Mouse (Mus musculus) retina, embryonic 14.5 days (tissue): ENCODE data around the gene Gm13762.
"Not testable (repeated sequence)": the region's sequence is repeated elsewhere in the genome, so short reads cannot be mapped to it uniquely, and the experiment has no call there.

ENCODE experiments used
- DNase-seq: peaks from one replicate; pipeline ENCODE4 v3.0.0-alpha.2; 2015; ENCODE audit warnings: low spot score

Gene Gm13762

GRCm38 (mm10) chr2:88980181-88980580 is at the start of gene Gm13762:
Gm13762 (minus strand) TSS chr2:88980281.
- no peak for DNase-seq

GRCm38 (mm10) chr2:89021436-89021835 is 41.4 kb upstream of the Gm13762 start:
- not testable (repeated sequence) for DNase-seq

- DNase-seq = no peak
Observed at GRCm38 (mm10) chr2:89018240-89018639, 38.2 kb upstream of the Gm13762 start, which contains the start of gene Olfr1216. Olfr1216 (minus strand) TSS chr2:89018340.

GRCm38 (mm10) chr2:89006873-89007272 is 26.8 kb upstream of the Gm13762 start, which contains the start of gene Olfr1215:
Olfr1215 (minus strand) TSS chr2:89006973.
- DNase-seq = no peak

- DNase-seq = no peak
Observed at GRCm38 (mm10) chr2:88992553-88992952, 12.5 kb upstream of the Gm13762 start, which contains the start of gene Olfr1214. Olfr1214 (minus strand) TSS chr2:88992653.

GRCm38 (mm10) chr2:88953669-88954068 is 26.4 kb downstream of the Gm13762 start, which contains the start of gene Olfr1212:
Olfr1212 (plus strand) TSS chr2:88953969.
- DNase-seq = no peak

GRCm38 (mm10) chr2:88938011-88938410 is 42.1 kb downstream of the Gm13762 start, which contains the start of gene Olfr1211:
Olfr1211 (minus strand) TSS chr2:88938111.
- DNase-seq = no peak
